Mouse (Mus musculus): ENCODE measurements around the gene Ranbp6. TPM values are rescaled to one million over a fixed set of nuclear protein-coding genes. Genes with fewer than 3 reads are reported as not detected.

Ranbp6 gene
- 10 to 100 TPM; 13.4 to 14.2 TPM for total RNA-seq (2021)
- polyA plus RNA-seq (2012; rRNA removed): 2.8 and 7.9 TPM in 2 replicates
- long read RNA-seq, full-length matches to known transcripts: 24 of 24 reads
- long read RNA-seq, partial matches to known transcripts: 0 of 24 reads
- long read RNA-seq, other reads (novel, unspliced or antisense): 0 of 24 reads

GRCm38 (mm10) chr19:29812581-29813460, at the start of gene Ranbp6:
Gene Ranbp6 (minus strand): TSS chr19:29812974.
- TF ChIP-seq CTCF (IDR thresholded peaks at IDR 0.05) (no peak), POLR2A (IDR thresholded peaks at IDR 0.05; ENCODE audit: insufficient read depth, low read depth, low read length) (peak; percentile 91), EP300 (IDR thresholded peaks at IDR 0.05; ENCODE audit: insufficient read depth, low read depth, low read length) (0 out of 2 replicates have a peak, but pooled peaks have one; percentile 17)
- peaks cover 5% of the 10 kb centered on the region for H3K4me1 ChIP-seq (ENCODE audit: control insufficient read depth, insufficient read depth, low read length)
- peak within 1 kb of the TSS; percentile 90 for H3K27ac ChIP-seq
- peaks cover 26% of the 10 kb centered on the region for H3K36me3 ChIP-seq (ENCODE audit: control insufficient read depth, insufficient read depth, low read length)
- intact Hi-C loops (cut with DNase I): no loop called here
- WGBS: under 1% methylated on average over 47 of the region's 47 CpGs
- DNase-seq: peak; percentile 93 to 95
- H3K9ac ChIP-seq (ENCODE audit: low read depth, low read length): peak within 1 kb of the TSS; percentile 78
- H3K79me2 ChIP-seq (replicated peaks; ENCODE audit: control insufficient read depth, insufficient read depth, low read length): no peaks in the 10 kb centered on the region; the same call in 1 of the 2 replicates
- H3K27me3 ChIP-seq (ENCODE audit: control insufficient read depth, insufficient read depth, low read length): no peaks in the 10 kb centered on the region
- peak within 1 kb of the TSS; percentile 73 for H3K4me3 ChIP-seq

- Histone ChIP-seq H3K27ac (no peak overlapping the region), H3K27me3 (ENCODE audit: control insufficient read depth, insufficient read depth, low read length) (no peaks in the 10 kb centered on the region), H3K4me1 (ENCODE audit: control insufficient read depth, insufficient read depth, low read length) (no peaks in the 10 kb centered on the region), H3K79me2 (replicated peaks; ENCODE audit: control insufficient read depth, insufficient read depth, low read length) (no peaks in the 10 kb centered on the region), H3K9ac (ENCODE audit: low read depth, low read length) (no peak overlapping the region), H3K36me3 (ENCODE audit: control insufficient read depth, insufficient read depth, low read length) (no peaks in the 10 kb centered on the region), H3K4me3 (no peak overlapping the region)
- intact Hi-C loops (cut with DNase I): no loop called here
- 64% methylated on average over 4 of the region's 4 CpGs for whole genome bisulfite sequencing
- TF ChIP-seq CTCF (IDR thresholded peaks at IDR 0.05): no peak
- TF ChIP-seq EP300 (IDR thresholded peaks at IDR 0.05; ENCODE audit: insufficient read depth, low read depth, low read length): no peak
- TF ChIP-seq POLR2A (IDR thresholded peaks at IDR 0.05; ENCODE audit: insufficient read depth, low read depth, low read length): no peak
- DNase-seq: no peak
These were observed 48.0 kb upstream of the Ranbp6 start for GRCm38 (mm10) chr19:29860816-29861215.

DNA sequence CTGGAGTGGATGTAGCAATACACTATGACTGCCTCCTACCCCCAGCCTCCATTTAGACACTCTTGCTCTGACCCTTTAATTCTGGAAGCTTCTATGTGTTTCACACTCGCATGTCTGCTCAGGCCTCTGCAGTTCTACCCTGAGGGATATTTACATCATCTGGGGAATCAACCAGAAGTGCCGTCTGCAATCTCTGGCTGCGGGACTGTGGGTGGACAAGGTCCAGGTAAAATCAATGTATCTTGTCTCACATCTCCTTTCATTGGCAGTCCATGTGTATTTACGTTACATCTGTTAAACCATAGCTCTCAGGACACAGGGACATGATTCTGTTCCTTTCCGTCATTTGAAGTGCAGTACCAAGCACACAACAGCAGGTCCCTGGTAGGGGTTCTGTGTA, 44.5 kb upstream of the Ranbp6 start:
- no peak overlapping the region for H3K9ac ChIP-seq (ENCODE audit: low read depth, low read length)
- H3K4me1 ChIP-seq (ENCODE audit: control insufficient read depth, insufficient read depth, low read length): no peaks in the 10 kb centered on the region
- intact Hi-C loops (cut with DNase I): no loop called here
- DNase-seq: no peak
- H3K36me3 ChIP-seq (ENCODE audit: control insufficient read depth, insufficient read depth, low read length): no peaks in the 10 kb centered on the region
- H3K4me3 ChIP-seq: no peak overlapping the region
- no peak overlapping the region for H3K27ac ChIP-seq
- H3K79me2 ChIP-seq (replicated peaks; ENCODE audit: control insufficient read depth, insufficient read depth, low read length): no peaks in the 10 kb centered on the region
- H3K27me3 ChIP-seq (ENCODE audit: control insufficient read depth, insufficient read depth, low read length): no peaks in the 10 kb centered on the region
- 90% methylated on average over 5 of the region's 5 CpGs for WGBS
- TF ChIP-seq POLR2A (IDR thresholded peaks at IDR 0.05; ENCODE audit: insufficient read depth, low read depth, low read length) (no peak), EP300 (IDR thresholded peaks at IDR 0.05; ENCODE audit: insufficient read depth, low read depth, low read length) (no peak), CTCF (IDR thresholded peaks at IDR 0.05) (no peak)

DNA sequence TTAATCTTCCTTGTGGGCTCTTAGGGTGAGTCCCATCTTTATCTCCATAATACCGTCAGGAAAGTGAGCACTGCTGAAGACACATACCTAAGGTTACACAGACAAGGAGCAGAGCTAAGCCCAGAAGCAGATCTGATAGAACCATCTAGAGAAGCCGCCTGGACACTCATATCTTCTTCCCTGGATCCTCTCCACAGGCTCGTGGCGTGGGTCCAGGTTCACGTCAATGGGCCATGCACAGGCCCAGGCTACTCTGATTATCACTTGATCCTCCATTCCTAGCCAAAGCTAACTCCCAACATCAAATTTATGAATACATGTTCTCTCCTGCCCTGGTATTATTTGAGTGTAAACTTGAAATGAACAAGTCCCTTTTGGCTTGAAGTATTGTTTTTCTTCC, 40.9 kb upstream of the Ranbp6 start:
- no peaks in the 10 kb centered on the region for H3K36me3 ChIP-seq (ENCODE audit: control insufficient read depth, insufficient read depth, low read length)
- H3K79me2 ChIP-seq (replicated peaks; ENCODE audit: control insufficient read depth, insufficient read depth, low read length): no peaks in the 10 kb centered on the region
- H3K4me1 ChIP-seq (ENCODE audit: control insufficient read depth, insufficient read depth, low read length): no peaks in the 10 kb centered on the region; the same call in 1 of the 2 replicates
- H3K27ac ChIP-seq: no peak overlapping the region
- TF ChIP-seq EP300 (IDR thresholded peaks at IDR 0.05; ENCODE audit: insufficient read depth, low read depth, low read length) (no peak), POLR2A (IDR thresholded peaks at IDR 0.05; ENCODE audit: insufficient read depth, low read depth, low read length) (no peak), CTCF (IDR thresholded peaks at IDR 0.05) (no peak)
- WGBS: 68% methylated on average over 5 of the region's 5 CpGs
- intact Hi-C loops (cut with DNase I): no loop called here
- DNase-seq: no peak
- no peaks in the 10 kb centered on the region; the same call in 1 of the 2 replicates for H3K27me3 ChIP-seq (ENCODE audit: control insufficient read depth, insufficient read depth, low read length)
- H3K4me3 ChIP-seq: no peak overlapping the region
- no peak overlapping the region for H3K9ac ChIP-seq (ENCODE audit: low read depth, low read length)

GRCm38 (mm10) chr19:29851036-29851690, 38.4 kb upstream of the Ranbp6 start:
- Histone ChIP-seq H3K4me1 (ENCODE audit: control insufficient read depth, insufficient read depth, low read length) (no peaks in the 10 kb centered on the region; the same call in 1 of the 2 replicates), H3K9ac (ENCODE audit: low read depth, low read length) (no peak overlapping the region), H3K79me2 (replicated peaks; ENCODE audit: control insufficient read depth, insufficient read depth, low read length) (no peaks in the 10 kb centered on the region), H3K36me3 (ENCODE audit: control insufficient read depth, insufficient read depth, low read length) (no peaks in the 10 kb centered on the region), H3K27ac (no peak overlapping the region), H3K27me3 (ENCODE audit: control insufficient read depth, insufficient read depth, low read length) (no peaks in the 10 kb centered on the region; the same call in 1 of the 2 replicates), H3K4me3 (no peak overlapping the region)
- no peak for DNase-seq
- WGBS: 24% methylated on average over 12 of the region's 12 CpGs
- TF ChIP-seq POLR2A (IDR thresholded peaks at IDR 0.05; ENCODE audit: insufficient read depth, low read depth, low read length): no peak
- no peak for TF ChIP-seq EP300 (IDR thresholded peaks at IDR 0.05; ENCODE audit: insufficient read depth, low read depth, low read length)
- no peak for TF ChIP-seq CTCF (IDR thresholded peaks at IDR 0.05)
- intact Hi-C loops (cut with DNase I): no loop called here

Measured in heart, adult 2 months (tissue).